Mouse (Mus musculus) lung, embryonic 14.5 days (tissue): Measurements from ENCODE around the gene Tmem98. TPM values are rescaled to one million over a fixed set of nuclear protein-coding genes. Genes with fewer than 3 reads are reported as not detected.

Experiments
- ATAC-seq: fragments of 200-750 bp; cut with Nextera tagmentation; 2 replicates; pipeline ENCODE4 v1.8.0; 2017; ENCODE audit warnings: mild to moderate bottlenecking, moderate TSS enrichment, moderate library complexity; ENCODE audit not compliant: insufficient read depth
- DNase-seq: peaks from one replicate; pipeline ENCODE4 v3.0.0-alpha.2; 2015
- H3K27ac ChIP-seq: fragments of 300-500 bp; sonication (generic); 2 replicates; pipeline ENCODE4 v1.5.1; 2014; ENCODE audit warnings: low read depth, mild to moderate bottlenecking, moderate library complexity
- H3K27me3 ChIP-seq: fragments of 300-500 bp; sonication (generic); 2 replicates; pipeline ENCODE4 v1.6.1; 2014; ENCODE audit warnings: low read length, control low read depth; ENCODE audit not compliant: insufficient read depth
- H3K36me3 ChIP-seq: fragments of 300-500 bp; sonication (generic); 2 replicates; pipeline ENCODE4 v1.6.1; 2014; ENCODE audit warnings: control low read depth; ENCODE audit not compliant: insufficient read depth
- H3K4me1 ChIP-seq: fragments of 300-500 bp; sonication (generic); 2 replicates; pipeline ENCODE4 v1.6.1; 2014; ENCODE audit warnings: antibody characterized with exemption, control low read depth; ENCODE audit not compliant: insufficient read depth
- H3K4me2 ChIP-seq: fragments of 300-500 bp; sonication (generic); 2 replicates; pipeline ENCODE4 v1.6.1; 2014; ENCODE audit warnings: mild to moderate bottlenecking
- H3K4me3 ChIP-seq: fragments of 300-500 bp; sonication (generic); 2 replicates; pipeline ENCODE4 v1.5.1; 2014; ENCODE audit warnings: low read depth, low read length
- H3K9ac ChIP-seq: fragments of 300-500 bp; sonication (generic); 2 replicates; pipeline ENCODE4 v1.6.1; 2014
- H3K9me3 ChIP-seq: fragments of 300-500 bp; sonication (generic); 2 replicates; pipeline ENCODE4 v1.6.1; 2016; ENCODE audit warnings: low read depth, low read length, control low read depth
- CTCF ChIP-seq: IDR thresholded peaks from 2 replicates; pipeline ENCODE4 v1.5.1; 2016; ENCODE audit warnings: antibody characterized with exemption, low read depth
- WGBS: fragments of 180-500 bp; shearing (Covaris S2); extraction: QIAGEN DNeasy Blood & Tissue Kit; methylation state at CpG from one replicate; pipeline ENCODE4 v1.1.7; 2014; 5-methylcytosine and 5-hydroxymethylcytosine counted together
- polyA plus RNA-seq: library from polyadenylated mRNA; unstranded; fragments of >200 nt; fragmentation: Nextera tagmentation; extraction: Ambion mirVana; gene quantifications from 2 replicates; pipeline ENCODE4 v1.2.1, GENCODE M21; 2014

Tmem98 gene
- polyA plus RNA-seq, 1 experiment from 2014 or later = 132 TPM

DNA sequence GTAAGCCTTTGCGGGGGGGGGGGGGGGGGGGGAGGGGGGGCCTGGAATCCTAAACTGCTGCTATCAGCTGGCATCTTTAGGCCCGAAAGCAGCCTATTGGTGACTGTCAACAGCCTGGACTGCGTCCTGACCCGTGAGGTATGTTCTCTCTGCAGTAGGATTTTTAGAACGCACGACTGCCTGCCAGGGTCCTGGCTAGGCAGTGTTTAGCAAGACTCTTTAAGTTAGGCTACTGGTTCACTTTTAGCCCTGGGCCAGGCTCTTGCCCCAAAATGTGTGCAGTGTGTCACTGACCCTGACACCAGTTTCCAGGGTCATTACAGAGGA lies 346 bp upstream of the Tmem98 start:
- Histone ChIP-seq H3K4me1 (peaks cover 11% of the 10 kb centered on the region), H3K4me3 (peak overlapping the region; percentile 61), H3K36me3 (peaks cover 25% of the 10 kb centered on the region), H3K9me3 (no peaks in the 10 kb centered on the region), H3K9ac (peak overlapping the region; percentile 88), H3K27ac (peak overlapping the region; percentile 95), H3K27me3 (no peaks in the 10 kb centered on the region), H3K4me2 (peak overlapping the region; percentile 80)
- whole genome bisulfite sequencing = 15% methylated on average over 6 of the region's 6 CpGs
- no peak for TF ChIP-seq CTCF
- ATAC-seq (peak; percentile 48), DNase-seq (peak; percentile 58)

DNA sequence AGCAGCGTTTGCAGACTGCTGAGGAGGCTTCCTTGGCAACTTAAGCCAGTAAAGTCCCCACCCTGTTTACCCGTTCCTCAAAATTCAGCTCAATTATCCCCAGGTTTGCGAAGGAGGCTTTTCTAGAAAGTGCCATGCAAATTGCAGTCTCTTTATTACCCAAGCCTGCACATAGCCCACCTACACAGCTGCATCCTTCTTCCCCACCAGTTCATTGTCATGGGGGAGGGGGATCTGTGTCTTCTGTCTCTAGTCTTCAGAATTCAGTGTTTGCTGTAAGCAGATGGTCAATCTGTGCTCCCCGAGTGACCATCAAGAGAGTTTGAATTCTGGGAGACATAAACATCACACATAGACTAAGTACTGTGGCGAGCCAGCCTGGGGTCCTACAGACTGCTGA lies 1.2 kb downstream of the Tmem98 start:
- H3K27me3 ChIP-seq = no peaks in the 10 kb centered on the region
- peaks cover 11% of the 10 kb centered on the region for H3K4me1 ChIP-seq
- H3K27ac ChIP-seq = peak overlapping the region; percentile 95; the same call in 1 of the 2 replicates
- H3K9me3 ChIP-seq = no peaks in the 10 kb centered on the region
- no peak for TF ChIP-seq CTCF
- H3K9ac ChIP-seq = peak overlapping the region; percentile 88
- DNase-seq (peak; percentile 19), ATAC-seq (no peak)
- WGBS = 13% methylated on average over 5 of the region's 5 CpGs
- H3K4me3 ChIP-seq = peak overlapping the region; percentile 61
- H3K36me3 ChIP-seq = peaks cover 41% of the 10 kb centered on the region
- peak overlapping the region; percentile 80 for H3K4me2 ChIP-seq

DNA sequence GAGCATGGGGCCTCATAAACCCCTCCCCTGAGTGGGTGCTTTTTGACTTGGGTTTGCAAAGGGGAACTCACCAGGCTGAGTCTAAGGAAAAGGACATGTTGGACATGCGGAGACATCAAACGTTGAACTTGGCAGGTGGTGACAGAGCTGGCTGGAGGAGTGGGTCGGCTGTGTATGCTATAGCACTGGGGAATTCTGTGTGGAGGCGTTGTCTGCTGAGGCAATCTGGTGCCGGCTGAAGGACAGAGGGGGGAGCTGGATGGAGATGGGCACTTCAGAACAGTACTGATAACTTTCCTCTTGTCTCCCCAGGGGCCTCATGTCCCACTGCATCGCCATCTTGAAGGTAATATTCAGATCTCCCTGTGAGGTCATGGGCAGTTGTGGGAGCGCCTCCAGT lies 5.4 kb downstream of the Tmem98 start:
- Histone ChIP-seq H3K4me2 (no peak overlapping the region), H3K4me3 (no peak overlapping the region), H3K36me3 (peaks cover 69% of the 10 kb centered on the region), H3K9me3 (no peaks in the 10 kb centered on the region), H3K4me1 (peaks cover 14% of the 10 kb centered on the region), H3K27me3 (no peaks in the 10 kb centered on the region), H3K9ac (no peak overlapping the region), H3K27ac (no peak overlapping the region)
- DNase-seq = no peak
- no peak for ATAC-seq
- 80% methylated on average over 7 of the region's 7 CpGs for WGBS
- TF ChIP-seq CTCF = no peak

DNA sequence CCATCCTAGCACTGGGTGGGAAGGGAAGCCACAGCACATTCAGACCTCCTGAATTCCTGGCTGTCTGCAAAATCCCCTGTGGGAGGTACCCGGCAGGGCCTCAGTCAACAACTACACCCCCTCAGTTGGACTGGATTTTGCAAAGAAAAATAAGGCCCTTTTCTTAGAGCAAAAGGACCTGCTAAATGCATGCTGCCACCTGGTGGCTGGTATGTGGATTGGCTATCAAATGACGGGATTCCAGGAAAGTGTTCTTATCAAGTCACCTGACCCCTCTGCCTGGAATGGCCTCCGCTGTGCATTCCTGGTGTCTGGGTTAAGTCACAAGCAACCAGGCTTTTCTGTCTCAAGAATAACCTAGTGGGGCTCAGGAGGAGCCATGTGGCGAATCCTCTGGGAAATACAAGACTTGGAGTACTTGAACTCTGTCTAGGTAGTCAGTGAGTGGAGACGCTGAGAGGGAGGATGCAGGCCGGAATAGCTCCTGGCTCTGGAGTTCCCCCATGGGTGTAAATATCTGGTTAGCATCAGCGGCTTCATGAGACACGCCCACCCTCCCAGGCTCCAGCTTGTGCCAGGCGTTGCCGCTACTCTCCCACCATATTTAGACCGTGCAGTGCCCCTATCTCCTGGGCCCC lies 8.2 kb downstream of the Tmem98 start:
- H3K9ac ChIP-seq = no peak overlapping the region
- H3K4me2 ChIP-seq = 0 out of 2 replicates have a peak overlapping the region, but pooled peaks have one; percentile 18
- H3K27ac ChIP-seq = peak overlapping the region; percentile 48; the same call in 1 of the 2 replicates
- TF ChIP-seq CTCF = peak; percentile 93
- no peaks in the 10 kb centered on the region for H3K27me3 ChIP-seq
- peak; percentile 94 for DNase-seq
- peak; percentile 64 for ATAC-seq
- 26% methylated on average over 11 of the region's 11 CpGs for WGBS
- H3K36me3 ChIP-seq = peaks cover 80% of the 10 kb centered on the region
- H3K4me3 ChIP-seq = no peak overlapping the region
- no peaks in the 10 kb centered on the region for H3K9me3 ChIP-seq
- H3K4me1 ChIP-seq = peaks cover 3% of the 10 kb centered on the region; the same call in 1 of the 2 replicates

DNA sequence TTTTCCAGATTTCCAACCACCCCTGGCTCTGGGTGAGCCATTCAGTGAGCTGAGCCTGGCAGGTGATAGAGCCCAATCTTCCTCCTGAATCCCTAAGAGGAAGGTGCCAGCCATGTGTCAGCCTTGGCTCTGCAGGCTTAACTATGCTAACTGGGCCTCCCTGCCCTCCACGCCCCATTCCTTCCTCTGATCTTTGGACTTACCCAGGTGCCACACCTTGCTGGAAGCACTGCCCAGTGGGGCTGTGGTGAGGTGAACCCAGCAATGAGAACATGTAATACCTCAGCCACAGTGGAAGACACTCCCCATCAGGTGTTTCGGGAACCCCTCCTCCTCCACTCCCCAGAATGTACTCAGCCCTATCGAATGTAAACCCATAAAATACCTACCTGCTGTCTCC lies 10.1 kb downstream of the Tmem98 start:
- TF ChIP-seq CTCF = no peak
- H3K9me3 ChIP-seq = no peaks in the 10 kb centered on the region
- H3K4me2 ChIP-seq = no peak overlapping the region
- peaks cover 66% of the 10 kb centered on the region for H3K36me3 ChIP-seq
- no peak for DNase-seq
- no peak overlapping the region for H3K4me3 ChIP-seq
- H3K9ac ChIP-seq = no peak overlapping the region
- WGBS = 90% methylated on average over 3 of the region's 3 CpGs
- no peaks in the 10 kb centered on the region for H3K27me3 ChIP-seq
- H3K27ac ChIP-seq = no peak overlapping the region
- H3K4me1 ChIP-seq = peaks cover 3% of the 10 kb centered on the region; the same call in 1 of the 2 replicates
- ATAC-seq = no peak

DNA sequence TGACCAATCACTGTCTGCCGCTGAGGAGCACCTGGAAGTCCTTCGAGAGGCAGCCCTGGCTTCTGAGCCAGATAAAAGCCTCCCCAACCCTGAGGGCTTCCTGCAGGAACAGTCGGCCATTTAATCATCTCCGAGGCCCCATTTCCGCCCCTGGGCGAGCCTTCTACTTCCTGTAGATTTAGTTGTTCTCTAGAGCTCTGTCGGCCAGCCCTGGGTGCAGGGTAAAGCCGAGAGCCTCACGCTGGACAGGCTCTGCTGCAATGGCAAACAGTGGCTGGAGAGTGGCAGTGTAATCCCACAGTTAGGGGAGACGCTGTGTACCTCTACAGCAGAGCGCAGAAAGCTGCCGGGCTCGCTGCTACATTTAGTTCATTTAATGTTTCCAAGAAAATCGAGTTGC lies 11.3 kb downstream of the Tmem98 start:
- TF ChIP-seq CTCF = 0 out of 2 replicates have a peak, but pooled peaks have one; percentile 7
- Histone ChIP-seq H3K4me3 (no peak overlapping the region), H3K27ac (peak overlapping the region; percentile 44; the same call in 1 of the 2 replicates), H3K4me1 (peaks cover 3% of the 10 kb centered on the region; the same call in 1 of the 2 replicates), H3K4me2 (no peak overlapping the region), H3K9ac (no peak overlapping the region), H3K9me3 (no peaks in the 10 kb centered on the region), H3K27me3 (no peaks in the 10 kb centered on the region), H3K36me3 (peaks cover 54% of the 10 kb centered on the region)
- 52% methylated on average over 14 of the region's 14 CpGs for WGBS
- DNase-seq = peak; percentile 59
- ATAC-seq = peak; percentile 28; the same call in 1 of the 2 replicates

DNA sequence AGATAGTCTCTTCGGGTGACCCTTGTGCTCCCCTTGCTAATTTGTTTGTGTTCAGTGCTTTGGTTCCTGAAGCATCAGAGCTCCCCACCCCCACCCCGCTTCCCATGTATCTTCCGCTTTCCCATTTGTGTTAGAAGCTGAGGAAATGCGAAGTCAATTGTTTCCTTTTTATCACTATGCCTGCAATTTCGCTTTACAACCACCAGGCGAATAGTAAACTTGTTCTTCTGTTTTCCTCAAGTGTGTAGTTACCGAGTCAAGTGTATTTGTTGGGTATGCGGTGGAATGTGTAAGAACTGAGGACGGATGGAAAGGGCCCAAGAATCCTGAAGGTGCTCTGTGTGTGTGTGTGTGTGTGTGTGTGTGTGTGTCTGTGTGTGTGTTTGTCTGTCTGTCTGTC lies 11.8 kb downstream of the Tmem98 start:
- Histone ChIP-seq H3K27ac (0 out of 2 replicates have a peak overlapping the region, but pooled peaks have one; percentile 44), H3K4me3 (no peak overlapping the region), H3K4me1 (peaks cover 3% of the 10 kb centered on the region; the same call in 1 of the 2 replicates), H3K36me3 (peaks cover 49% of the 10 kb centered on the region), H3K9me3 (no peaks in the 10 kb centered on the region), H3K27me3 (no peaks in the 10 kb centered on the region), H3K9ac (no peak overlapping the region), H3K4me2 (no peak overlapping the region)
- WGBS = 77% methylated on average over 9 of the region's 9 CpGs
- no peak for ATAC-seq
- peak; percentile 26 for DNase-seq
- TF ChIP-seq CTCF = peak; percentile 58
